Mouse (Mus musculus) bone marrow, adult 2 months (tissue): ENCODE results near the gene Med15. TPM values are rescaled to one million over a fixed set of nuclear protein-coding genes. Genes with fewer than 3 reads are reported as not detected.
"Not testable (repeated sequence)": the region's sequence is repeated elsewhere in the genome, so short reads cannot be mapped to it uniquely, and the experiment has no call there.

Source experiments
- H3K27ac ChIP-seq: fragments of 200-500 bp; 2 replicates; pipeline ENCODE4 v1.5.1; 2012; ENCODE audit warnings: low read depth, mild to moderate bottlenecking, control low read depth, inconsistent platforms, low read length; ENCODE audit not compliant: control insufficient read depth, poor library complexity, insufficient read depth
- H3K4me1 ChIP-seq: fragments of 200-500 bp; 2 replicates; pipeline ENCODE4 v1.6.1; 2011; ENCODE audit warnings: low read length; ENCODE audit not compliant: control insufficient read depth, insufficient read depth
- H3K4me3 ChIP-seq: fragments of 200-500 bp; replicated peaks from 2 replicates; pipeline ENCODE3; 2011; ENCODE audit warnings: mild to moderate bottlenecking, low read depth, low read length, control low read depth; ENCODE audit not compliant: control insufficient read depth
- CTCF ChIP-seq: fragments of 200-500 bp; IDR thresholded peaks from 2 replicates; pipeline ENCODE4 v1.5.1; 2011; ENCODE audit warnings: low read length, control low read depth; ENCODE audit not compliant: control insufficient read depth, insufficient read depth
- POLR2A ChIP-seq: fragments of 200-500 bp; IDR thresholded peaks from 2 replicates; pipeline ENCODE4 v1.6.1; 2011; ENCODE audit warnings: low read depth, mild to moderate bottlenecking, control low read depth, low read length, borderline replicate concordance; ENCODE audit not compliant: control insufficient read depth
- WGBS: fragments of 180-500 bp; shearing (Covaris S2); methylation state at CpG from one replicate; pipeline ENCODE4 v1.1.7; 2018; 5-methylcytosine and 5-hydroxymethylcytosine counted together
- polyA plus RNA-seq: library from polyadenylated mRNA; stranded (reverse); fragments of >200 nt; gene quantifications from 2 replicates; pipeline ENCODE4 v1.2.4, GENCODE M21; 2011; ENCODE audit warnings: low replicate concordance; ENCODE audit not compliant: missing spikeins, insufficient read depth, insufficient read length

Med15 gene
- polyA plus RNA-seq, 1 experiment, result 38.0 TPM

GRCm38 (mm10) chr16:17619198-17620105, 113.2 kb downstream of the Med15 start, which contains the start of gene Smpd4:
Smpd4 (plus strand) TSS chr16:17619354.
- H3K27ac ChIP-seq, result peak within 1 kb of the TSS; percentile 8; the same call in 1 of the 2 replicates
- WGBS, result 2% methylated on average over 60 of the region's 60 CpGs
- H3K4me1 ChIP-seq, result peaks cover 3% of the 10 kb centered on the region
- H3K4me3 ChIP-seq, result peak within 1 kb of the TSS; percentile 92
- TF ChIP-seq CTCF (no peak), POLR2A (peak; percentile 51; the same call in 1 of the 2 replicates)

- Histone ChIP-seq H3K27ac (no peak overlapping the region), H3K4me3 (no peak overlapping the region), H3K4me1 (peaks cover 3% of the 10 kb centered on the region)
- WGBS, result 17% methylated on average over 13 of the region's 13 CpGs
- TF ChIP-seq POLR2A (no peak), CTCF (peak; percentile 85)
Measured at GRCm38 (mm10) chr16:17617922-17618565, 114.6 kb downstream of the Med15 start.

GRCm38 (mm10) chr16:17616212-17616611, 116.5 kb downstream of the Med15 start:
- 28% methylated on average over 5 of the region's 5 CpGs for WGBS
- Histone ChIP-seq H3K4me1 (peaks cover 3% of the 10 kb centered on the region), H3K4me3 (no peak overlapping the region), H3K27ac (no peak overlapping the region)
- no peak for TF ChIP-seq CTCF
- no peak for TF ChIP-seq POLR2A

GRCm38 (mm10) chr16:17614740-17615139, 118.0 kb downstream of the Med15 start:
- not testable (repeated sequence) for H3K4me3 ChIP-seq, H3K4me1 ChIP-seq, H3K27ac ChIP-seq
- WGBS, result 80% methylated on average over 6 of the region's 6 CpGs
- peak; percentile 21; the same call in 1 of the 2 replicates for TF ChIP-seq CTCF

GRCm38 (mm10) chr16:17611383-17611782, 121.3 kb downstream of the Med15 start:
- Histone ChIP-seq H3K4me3 (no peak overlapping the region), H3K27ac (no peak overlapping the region), H3K4me1 (no peaks in the 10 kb centered on the region)
- TF ChIP-seq CTCF, result no peak
- TF ChIP-seq POLR2A, result no peak
- WGBS, result 55% methylated on average over 4 of the region's 4 CpGs

GRCm38 (mm10) chr16:17605684-17606083, 127.0 kb downstream of the Med15 start:
- no peak overlapping the region for H3K27ac ChIP-seq
- whole genome bisulfite sequencing, result 76% methylated on average over 5 of the region's 5 CpGs
- TF ChIP-seq POLR2A (no peak), CTCF (no peak)
- H3K4me1 ChIP-seq, result no peaks in the 10 kb centered on the region
- no peak overlapping the region for H3K4me3 ChIP-seq

GRCm38 (mm10) chr16:17604941-17605340, 127.8 kb downstream of the Med15 start:
- no peak overlapping the region for H3K27ac ChIP-seq
- WGBS, result 67% methylated on average over 4 of the region's 4 CpGs
- H3K4me1 ChIP-seq, result no peaks in the 10 kb centered on the region
- no peak for TF ChIP-seq POLR2A
- TF ChIP-seq CTCF, result no peak
- no peak overlapping the region for H3K4me3 ChIP-seq

Other genes starting within 250 kb of the Med15 start
- gene Aifm3, start 243.3 kb downstream of the Med15 start, polyA plus RNA-seq, result not detected in 2 replicates
- gene Lztr1, start 224.2 kb downstream of the Med15 start, polyA plus RNA-seq, result 22.2 and 40.6 TPM in 2 replicates
- 13.6 and 31.8 TPM in 2 replicates for gene Thap7, start 201.8 kb downstream of the Med15 start, polyA plus RNA-seq
- gene Lrrc74b, start 171.6 kb downstream of the Med15 start, polyA plus RNA-seq, result not detected in 2 replicates
- gene P2rx6, start 171.0 kb downstream of the Med15 start, polyA plus RNA-seq, result 0.41 TPM in 1 of 2 replicates, not detected in the other
- 4.5 and 4.6 TPM in 2 replicates for gene Slc7a4, start 149.7 kb downstream of the Med15 start, polyA plus RNA-seq
- gene Smpd4, start 113.5 kb downstream of the Med15 start, polyA plus RNA-seq, result 17.1 and 24.9 TPM in 2 replicates
- gene Ccdc74a, start 86.4 kb downstream of the Med15 start, polyA plus RNA-seq, result 2.4 and 9.9 TPM in 2 replicates
- gene Klhl22, start 26.7 kb upstream of the Med15 start, polyA plus RNA-seq, result 5.7 and 7.8 TPM in 2 replicates
- 2.5 and 5.7 TPM in 2 replicates for gene Scarf2, start 64.4 kb upstream of the Med15 start, polyA plus RNA-seq
- gene B830017H08Rik, start 100.2 kb upstream of the Med15 start, polyA plus RNA-seq, result not detected in 2 replicates
- 7.3 and 23.5 TPM in 2 replicates for gene Car15, start 105.5 kb upstream of the Med15 start, polyA plus RNA-seq
- 0.66 and 2.2 TPM in 2 replicates for gene Gm20518, start 158.8 kb upstream of the Med15 start, polyA plus RNA-seq
- not detected in 2 replicates for gene Tssk1, start 161.3 kb upstream of the Med15 start, polyA plus RNA-seq
- gene Dgcr2, start 165.7 kb upstream of the Med15 start, polyA plus RNA-seq, result 7.7 and 22.4 TPM in 2 replicates
- gene Tssk2, start 165.7 kb upstream of the Med15 start, polyA plus RNA-seq, result not detected in 2 replicates
- 14.2 and 19.2 TPM in 2 replicates for gene Ess2, start 178.5 kb upstream of the Med15 start, polyA plus RNA-seq
- gene Gsc2, start 182.2 kb upstream of the Med15 start, polyA plus RNA-seq, result not detected in 2 replicates
- 15.2 and 19.9 TPM in 2 replicates for gene Slc25a1, start 195.3 kb upstream of the Med15 start, polyA plus RNA-seq
- gene Vpreb2, start 247.5 kb upstream of the Med15 start, polyA plus RNA-seq, result 3.1 TPM in 1 of 2 replicates, not detected in the other